Mouse (Mus musculus): Measurements from ENCODE around the gene Wdr81. TPM values are rescaled to one million over a fixed set of nuclear protein-coding genes. Genes with fewer than 3 reads are reported as not detected.

Wdr81 gene
- polyA plus RNA-seq, 1 experiment from 2014 or later, result 7.9 TPM

GRCm38 (mm10) chr11:75404801-75405200 is 49.7 kb downstream of the Wdr81 start:
- no peaks in the 10 kb centered on the region for H3K27me3 ChIP-seq
- H3K4me1 ChIP-seq (replicated peaks), result no peaks in the 10 kb centered on the region
- H3K36me3 ChIP-seq, result no peaks in the 10 kb centered on the region
- H3K9ac ChIP-seq, result no peak overlapping the region
- H3K4me2 ChIP-seq, result no peak overlapping the region
- WGBS, result 91% methylated on average over 6 of the region's 6 CpGs
- ATAC-seq (ENCODE audit: low FRiP score, low read depth), result no peak
- no peak overlapping the region for H3K4me3 ChIP-seq
- H3K27ac ChIP-seq (replicated peaks), result no peak overlapping the region
- H3K9me3 ChIP-seq, result no peaks in the 10 kb centered on the region

GRCm38 (mm10) chr11:75403301-75404052 is 51.0 kb downstream of the Wdr81 start:
- ATAC-seq (ENCODE audit: low FRiP score, low read depth), result no peak
- no peak overlapping the region for H3K4me3 ChIP-seq
- H3K36me3 ChIP-seq, result no peaks in the 10 kb centered on the region
- H3K27me3 ChIP-seq, result no peaks in the 10 kb centered on the region
- no peak overlapping the region for H3K4me2 ChIP-seq
- no peak overlapping the region for H3K9ac ChIP-seq
- H3K4me1 ChIP-seq (replicated peaks), result no peaks in the 10 kb centered on the region
- 77% methylated on average over 6 of the region's 6 CpGs for WGBS
- no peaks in the 10 kb centered on the region for H3K9me3 ChIP-seq
- no peak overlapping the region for H3K27ac ChIP-seq (replicated peaks)

GRCm38 (mm10) chr11:75402271-75402690 is 52.2 kb downstream of the Wdr81 start:
- H3K27ac ChIP-seq (replicated peaks), result no peak overlapping the region

GRCm38 (mm10) chr11:75400099-75400498 is 54.4 kb downstream of the Wdr81 start:
- 64% methylated on average over 9 of the region's 9 CpGs for WGBS
- H3K4me2 ChIP-seq, result no peak overlapping the region

More at GRCm38 (mm10) chr11:75402271-75402690, 52.2 kb downstream of the Wdr81 start:
- Histone ChIP-seq H3K9ac (no peak overlapping the region), H3K36me3 (no peaks in the 10 kb centered on the region), H3K9me3 (no peaks in the 10 kb centered on the region), H3K4me3 (no peak overlapping the region), H3K27me3 (no peaks in the 10 kb centered on the region), H3K4me1 (replicated peaks) (no peaks in the 10 kb centered on the region), H3K4me2 (no peak overlapping the region)
- 61% methylated on average over 5 of the region's 5 CpGs for WGBS
- ATAC-seq (ENCODE audit: low FRiP score, low read depth), result no peak

GRCm38 (mm10) chr11:75399411-75399841 is 55.1 kb downstream of the Wdr81 start:
- Histone ChIP-seq H3K4me1 (replicated peaks) (no peaks in the 10 kb centered on the region), H3K27me3 (no peaks in the 10 kb centered on the region), H3K4me3 (no peak overlapping the region), H3K9me3 (no peaks in the 10 kb centered on the region), H3K4me2 (no peak overlapping the region), H3K36me3 (no peaks in the 10 kb centered on the region), H3K9ac (no peak overlapping the region), H3K27ac (replicated peaks) (no peak overlapping the region)
- 83% methylated on average over 11 of the region's 11 CpGs for WGBS
- ATAC-seq (ENCODE audit: low FRiP score, low read depth), result no peak

More at GRCm38 (mm10) chr11:75400099-75400498, 54.4 kb downstream of the Wdr81 start:
- Histone ChIP-seq H3K27ac (replicated peaks) (no peak overlapping the region), H3K9me3 (no peaks in the 10 kb centered on the region), H3K36me3 (no peaks in the 10 kb centered on the region), H3K4me3 (no peak overlapping the region), H3K4me1 (replicated peaks) (no peaks in the 10 kb centered on the region), H3K27me3 (no peaks in the 10 kb centered on the region), H3K9ac (no peak overlapping the region)
- ATAC-seq (ENCODE audit: low FRiP score, low read depth), result no peak

GRCm38 (mm10) chr11:75397452-75397851 is 57.1 kb downstream of the Wdr81 start:
- no peaks in the 10 kb centered on the region for H3K27me3 ChIP-seq
- H3K27ac ChIP-seq (replicated peaks), result no peak overlapping the region
- H3K9me3 ChIP-seq, result no peaks in the 10 kb centered on the region
- H3K4me1 ChIP-seq (replicated peaks), result no peaks in the 10 kb centered on the region
- ATAC-seq (ENCODE audit: low FRiP score, low read depth), result no peak
- no peak overlapping the region for H3K4me3 ChIP-seq
- no peak overlapping the region for H3K4me2 ChIP-seq
- H3K36me3 ChIP-seq, result no peaks in the 10 kb centered on the region
- 70% methylated on average over 7 of the region's 7 CpGs for WGBS
- no peak overlapping the region for H3K9ac ChIP-seq

- Histone ChIP-seq H3K27me3 (no peaks in the 10 kb centered on the region), H3K9me3 (no peaks in the 10 kb centered on the region), H3K9ac (no peak overlapping the region), H3K27ac (replicated peaks) (no peak overlapping the region), H3K4me2 (no peak overlapping the region), H3K4me3 (no peak overlapping the region), H3K4me1 (replicated peaks) (no peaks in the 10 kb centered on the region), H3K36me3 (no peaks in the 10 kb centered on the region)
- 84% methylated on average over 1 of the region's 1 CpGs for WGBS
- no peak for ATAC-seq (ENCODE audit: low FRiP score, low read depth)
These were observed 58.9 kb downstream of the Wdr81 start for GRCm38 (mm10) chr11:75395611-75396010.

MicroRNAs within 50 kb of the gene (microRNA counts, 519-probe panel; counts per million panel counts)
- 4,373 counts per million, percentile 90 among the panel's probes with 10 or more counts for microRNA mmu-miR-22

Small RNA genes lying within 50 kb of the gene (microRNA-seq; reads per million reads assigned to microRNA genes)
- gene Mir22, result 4,501 reads per million, percentile 90 among the genes with 10 or more reads in this experiment

Other genes with a start within 250 kb of the Wdr81 start
- 54.4 and 61.4 TPM in 2 replicates for gene Rpa1, start 106.4 kb downstream of the Wdr81 start, polyA plus RNA-seq (2015; fragmentation: Nextera tagmentation; extraction: Ambion mirVana)
- 15.6 and 16.8 TPM in 2 replicates for gene Smyd4, start 106.3 kb downstream of the Wdr81 start, polyA plus RNA-seq (2015; fragmentation: Nextera tagmentation; extraction: Ambion mirVana)
- 42.6 and 44.6 TPM in 2 replicates for gene Serpinf1, start 32.0 kb downstream of the Wdr81 start, polyA plus RNA-seq (2015; fragmentation: Nextera tagmentation; extraction: Ambion mirVana)
- gene Serpinf2, start 15.1 kb downstream of the Wdr81 start, polyA plus RNA-seq (2015; fragmentation: Nextera tagmentation; extraction: Ambion mirVana), result 0.26 TPM in 1 of 2 replicates, not detected in the other
- 2.8 and 3.1 TPM in 2 replicates for gene Tlcd2, start 7.0 kb upstream of the Wdr81 start, polyA plus RNA-seq (2015; fragmentation: Nextera tagmentation; extraction: Ambion mirVana)
- 51.2 and 54.6 TPM in 2 replicates for gene Prpf8, start 32.1 kb upstream of the Wdr81 start, polyA plus RNA-seq (2015; fragmentation: Nextera tagmentation; extraction: Ambion mirVana)
- 2.7 and 3.1 TPM in 2 replicates for gene Rilp, start 55.4 kb upstream of the Wdr81 start, polyA plus RNA-seq (2015; fragmentation: Nextera tagmentation; extraction: Ambion mirVana)
- 4.0 and 4.5 TPM in 2 replicates for gene Scarf1, start 58.8 kb upstream of the Wdr81 start, polyA plus RNA-seq (2015; fragmentation: Nextera tagmentation; extraction: Ambion mirVana)
- 15.2 and 17.6 TPM in 2 replicates for gene Slc43a2, start 77.0 kb upstream of the Wdr81 start, polyA plus RNA-seq (2015; fragmentation: Nextera tagmentation; extraction: Ambion mirVana)
- 120 and 124 TPM in 2 replicates for gene Pitpna, start 133.4 kb upstream of the Wdr81 start, polyA plus RNA-seq (2015; fragmentation: Nextera tagmentation; extraction: Ambion mirVana)
- 38.8 and 39.1 TPM in 2 replicates for gene Inpp5k, start 176.3 kb upstream of the Wdr81 start, polyA plus RNA-seq (2015; fragmentation: Nextera tagmentation; extraction: Ambion mirVana)
- 11.6 and 12.6 TPM in 2 replicates for gene Myo1c, start 195.8 kb upstream of the Wdr81 start, polyA plus RNA-seq (2015; fragmentation: Nextera tagmentation; extraction: Ambion mirVana)
- 109 TPM in 2 replicates for gene Crk, start 224.5 kb upstream of the Wdr81 start, polyA plus RNA-seq (2015; fragmentation: Nextera tagmentation; extraction: Ambion mirVana)